Mouse (Mus musculus): ENCODE results near the gene Fastkd3.
"Not testable (repeated sequence)": the region's sequence is repeated elsewhere in the genome, so short reads cannot be mapped to it uniquely, and the experiment has no call there.

Fastkd3 gene

GRCm38 (mm10) chr13:68581747-68582516, at the start of gene Fastkd3, which contains the start of gene Mtrr:
Gene Fastkd3 (plus strand): TSS chr13:68582234.
Gene Mtrr (minus strand): TSS chr13:68582149.
- DNase-seq (ENCODE audit: low spot score): peak; percentile 88

- DNase-seq (ENCODE audit: low spot score): not testable (repeated sequence)
These were observed 28.6 kb upstream of the Fastkd3 start for GRCm38 (mm10) chr13:68553391-68553790.

- no peak for DNase-seq (ENCODE audit: low spot score)
These were observed 13.9 kb upstream of the Fastkd3 start for GRCm38 (mm10) chr13:68568110-68568509.

GRCm38 (mm10) chr13:68568548-68568947, 13.5 kb upstream of the Fastkd3 start:
- no peak for DNase-seq (ENCODE audit: low spot score)

GRCm38 (mm10) chr13:68569589-68570336, 12.3 kb upstream of the Fastkd3 start:
- peak; percentile 78 for DNase-seq (ENCODE audit: low spot score)

GRCm38 (mm10) chr13:68572247-68572646, 9.8 kb upstream of the Fastkd3 start:
- no peak for DNase-seq (ENCODE audit: low spot score)

- no peak for DNase-seq (ENCODE audit: low spot score)
These were observed 8.8 kb upstream of the Fastkd3 start for GRCm38 (mm10) chr13:68572966-68573913.

- DNase-seq (ENCODE audit: low spot score): no peak
These were observed 7.6 kb upstream of the Fastkd3 start for GRCm38 (mm10) chr13:68574398-68574797.

GRCm38 (mm10) chr13:68577945-68578344, 4.1 kb upstream of the Fastkd3 start:
- DNase-seq (ENCODE audit: low spot score): peak; percentile 42

- no peak for DNase-seq (ENCODE audit: low spot score)
These were observed 821 bp upstream of the Fastkd3 start for GRCm38 (mm10) chr13:68581086-68581740.

- DNase-seq (ENCODE audit: low spot score): peak; percentile 17
These were observed 415 bp downstream of the Fastkd3 start for GRCm38 (mm10) chr13:68582517-68582780.

- no peak for DNase-seq (ENCODE audit: low spot score)
These were observed 1.9 kb downstream of the Fastkd3 start for GRCm38 (mm10) chr13:68583961-68584360.

- DNase-seq (ENCODE audit: low spot score): no peak
These were observed 3.4 kb downstream of the Fastkd3 start for GRCm38 (mm10) chr13:68585441-68585840.

GRCm38 (mm10) chr13:68588352-68588751, 6.3 kb downstream of the Fastkd3 start:
- DNase-seq (ENCODE audit: low spot score): no peak

- DNase-seq (ENCODE audit: low spot score): peak; percentile 63
These were observed 11.8 kb downstream of the Fastkd3 start for GRCm38 (mm10) chr13:68593797-68594196.

- DNase-seq (ENCODE audit: low spot score): no peak
These were observed 15.2 kb downstream of the Fastkd3 start, which contains the start of gene 1700001L19Rik for GRCm38 (mm10) chr13:68597199-68597598. Gene 1700001L19Rik (plus strand): TSS chr13:68597421.

- no peak for DNase-seq (ENCODE audit: low spot score)
These were observed 15.6 kb downstream of the Fastkd3 start for GRCm38 (mm10) chr13:68597667-68598066.

GRCm38 (mm10) chr13:68598953-68599352, 16.9 kb downstream of the Fastkd3 start:
- DNase-seq (ENCODE audit: low spot score): no peak

GRCm38 (mm10) chr13:68601184-68601583, 19.1 kb downstream of the Fastkd3 start:
- DNase-seq (ENCODE audit: low spot score): no peak

GRCm38 (mm10) chr13:68603085-68603484, 21.1 kb downstream of the Fastkd3 start:
- DNase-seq (ENCODE audit: low spot score): no peak

GRCm38 (mm10) chr13:68605689-68606126, 23.7 kb downstream of the Fastkd3 start:
- no peak for DNase-seq (ENCODE audit: low spot score)

Measured in adipocyte (in vitro differentiated cells).